Mouse (Mus musculus) forebrain, embryonic 14.5 days (tissue): Measurements from ENCODE around the gene Tyk2. TPM values are rescaled to one million over a fixed set of nuclear protein-coding genes. Genes with fewer than 3 reads are reported as not detected.

Experiments used
- ATAC-seq: fragments of 200-750 bp; cut with Nextera tagmentation; 2 replicates; pipeline ENCODE4 v1.8.0; 2017; ENCODE audit warnings: mild to moderate bottlenecking, moderate library complexity
- DNase-seq: peaks from one replicate; pipeline ENCODE4 v3.0.0-alpha.2; 2015; ENCODE audit warnings: low spot score
- H3K27ac ChIP-seq: fragments of 300-500 bp; sonication (generic); 2 replicates; pipeline ENCODE4 v1.5.1; 2014; ENCODE audit warnings: low read depth, mild to moderate bottlenecking, control low read depth, low read length, moderate library complexity
- H3K27me3 ChIP-seq: fragments of 300-500 bp; sonication (generic); replicated peaks from 2 replicates; pipeline ENCODE4 v1.6.1; 2014; ENCODE audit warnings: low read length, control low read depth, mixed read lengths; ENCODE audit not compliant: control insufficient read depth, insufficient read depth
- H3K36me3 ChIP-seq: fragments of 300-500 bp; sonication (generic); 2 replicates; pipeline ENCODE4 v1.6.1; 2014; ENCODE audit warnings: low read length, control low read depth; ENCODE audit not compliant: control insufficient read depth, insufficient read depth
- H3K4me1 ChIP-seq: fragments of 300-500 bp; sonication (generic); 2 replicates; pipeline ENCODE4 v1.6.1; 2014; ENCODE audit warnings: antibody characterized with exemption, low read length, control low read depth; ENCODE audit not compliant: control insufficient read depth, insufficient read depth
- H3K4me2 ChIP-seq: fragments of 300-500 bp; sonication (generic); 2 replicates; pipeline ENCODE4 v1.6.1; 2014; ENCODE audit warnings: mild to moderate bottlenecking, control low read depth, low read length
- H3K4me3 ChIP-seq: fragments of 300-500 bp; sonication (generic); 2 replicates; pipeline ENCODE4 v1.5.1; 2014; ENCODE audit warnings: low read depth, low read length, control low read depth
- H3K9ac ChIP-seq: fragments of 300-500 bp; sonication (generic); 2 replicates; pipeline ENCODE4 v1.6.1; 2014; ENCODE audit warnings: mild to moderate bottlenecking, low read length, control low read depth, moderate library complexity
- H3K9me3 ChIP-seq: fragments of 300-500 bp; sonication (generic); replicated peaks from 2 replicates; pipeline ENCODE4 v1.6.1; 2016; ENCODE audit warnings: low read length, control low read depth, mixed read lengths; ENCODE audit not compliant: control insufficient read depth
- WGBS: fragments of 180-500 bp; shearing (Covaris S2); extraction: QIAGEN DNeasy Blood & Tissue Kit; methylation state at CpG from one replicate; pipeline ENCODE4 v1.1.7; 2014; 5-methylcytosine and 5-hydroxymethylcytosine counted together
- polyA plus RNA-seq: library from polyadenylated mRNA; unstranded; fragments of >200 nt; fragmentation: Nextera tagmentation; extraction: Ambion mirVana; gene quantifications from 2 replicates; pipeline ENCODE4 v1.2.1, GENCODE M21; 2014

The Tyk2 gene
- 5.0 and 6.2 TPM in 2 replicates for polyA plus RNA-seq

- Histone ChIP-seq H3K9ac (peak within 1 kb of the TSS; percentile 67), H3K27me3 (no peaks in the 10 kb centered on the region), H3K4me1 (no peaks in the 10 kb centered on the region), H3K4me3 (peak within 1 kb of the TSS; percentile 55), H3K36me3 (peaks cover 12% of the 10 kb centered on the region), H3K4me2 (peak within 1 kb of the TSS; percentile 57), H3K9me3 (no peaks in the 10 kb centered on the region), H3K27ac (peak within 1 kb of the TSS; percentile 2; the same call in 1 of the 2 replicates)
- ATAC-seq (peak; percentile 98), DNase-seq (peak; percentile 99)
- 7% methylated on average over 37 of the region's 37 CpGs for WGBS
Observed at GRCm38 (mm10) chr9:21131059-21131956, at the start of gene Tyk2. Gene Tyk2, minus strand, starts transcription at chr9:21131243.

DNA sequence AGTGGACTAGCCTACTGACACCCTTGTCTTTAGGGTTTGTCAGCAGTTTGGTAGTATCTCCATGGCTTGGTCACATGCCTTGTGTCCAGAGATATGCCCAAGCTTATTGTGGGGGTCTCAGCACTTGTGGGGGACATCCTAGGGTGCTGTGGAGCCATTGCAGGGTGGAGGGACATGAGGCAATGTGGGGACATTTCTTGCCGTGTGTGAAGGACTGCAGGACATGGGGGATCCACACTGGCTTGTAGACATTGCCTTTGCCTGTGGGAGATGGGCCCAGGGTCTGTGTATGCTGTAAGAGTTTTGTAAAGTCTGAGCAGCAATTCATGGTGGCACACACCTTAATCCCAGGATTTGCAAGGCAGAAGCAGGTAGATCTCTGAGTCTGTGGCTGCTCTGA lies 49.8 kb upstream of the Tyk2 start:
- Histone ChIP-seq H3K27ac (no peak overlapping the region), H3K4me3 (no peak overlapping the region), H3K27me3 (peaks cover 17% of the 10 kb centered on the region; the same call in 1 of the 2 replicates), H3K4me1 (no peaks in the 10 kb centered on the region), H3K36me3 (no peaks in the 10 kb centered on the region), H3K4me2 (no peak overlapping the region), H3K9ac (no peak overlapping the region), H3K9me3 (no peaks in the 10 kb centered on the region)
- DNase-seq = no peak
- WGBS = 67% methylated on average over 1 of the region's 1 CpGs
- no peak for ATAC-seq

DNA sequence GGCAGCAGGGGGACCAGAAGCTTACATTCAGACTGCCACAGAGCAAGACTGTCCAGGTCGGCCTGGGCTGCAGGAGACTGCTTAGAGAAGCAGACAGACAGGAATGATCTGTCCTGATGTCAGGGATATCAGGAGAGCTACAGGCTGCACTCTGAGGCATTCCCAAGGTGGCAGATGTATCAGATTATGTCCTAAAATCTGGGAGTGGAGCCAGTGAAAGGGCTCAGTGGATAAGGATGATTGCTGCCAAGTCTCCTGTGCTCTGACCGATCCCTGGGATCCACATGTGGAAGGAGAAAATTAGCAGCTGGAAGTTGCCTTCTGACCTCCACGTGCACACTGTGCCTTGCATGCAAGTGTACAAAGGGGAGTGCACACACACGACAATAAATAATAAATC lies 49.4 kb upstream of the Tyk2 start:
- Histone ChIP-seq H3K27ac (no peak overlapping the region), H3K4me3 (no peak overlapping the region), H3K4me2 (no peak overlapping the region), H3K27me3 (peaks cover 17% of the 10 kb centered on the region; the same call in 1 of the 2 replicates), H3K4me1 (no peaks in the 10 kb centered on the region), H3K9ac (no peak overlapping the region), H3K36me3 (no peaks in the 10 kb centered on the region), H3K9me3 (no peaks in the 10 kb centered on the region)
- WGBS = 72% methylated on average over 4 of the region's 4 CpGs
- DNase-seq (no peak), ATAC-seq (no peak)

DNA sequence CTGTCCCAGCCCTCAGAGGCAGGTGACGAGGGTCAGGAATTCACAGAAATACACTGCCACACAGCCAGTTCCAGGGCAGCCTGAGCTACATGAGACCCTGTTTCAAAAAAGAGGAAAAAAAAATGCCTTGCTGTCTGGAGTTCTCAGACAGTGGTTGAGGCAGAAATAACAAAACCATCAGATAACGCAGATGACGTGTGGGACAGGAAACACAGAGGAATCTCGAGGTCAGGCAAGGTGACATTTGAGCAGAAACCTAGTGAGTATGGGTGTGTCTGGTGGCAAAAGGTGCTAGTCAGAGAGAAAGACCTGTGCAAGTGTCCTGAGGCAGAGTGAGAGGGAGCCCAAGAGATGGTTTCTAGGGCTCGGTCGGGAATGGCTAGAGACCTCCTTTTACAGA lies 41.3 kb upstream of the Tyk2 start:
- peaks cover 6% of the 10 kb centered on the region for H3K27me3 ChIP-seq
- no peak for ATAC-seq
- H3K4me1 ChIP-seq = no peaks in the 10 kb centered on the region
- no peak overlapping the region for H3K4me3 ChIP-seq
- no peak for DNase-seq
- H3K9me3 ChIP-seq = no peaks in the 10 kb centered on the region
- 78% methylated on average over 6 of the region's 6 CpGs for WGBS
- no peak overlapping the region for H3K4me2 ChIP-seq
- H3K9ac ChIP-seq = no peak overlapping the region
- no peak overlapping the region for H3K27ac ChIP-seq
- no peaks in the 10 kb centered on the region for H3K36me3 ChIP-seq

DNA sequence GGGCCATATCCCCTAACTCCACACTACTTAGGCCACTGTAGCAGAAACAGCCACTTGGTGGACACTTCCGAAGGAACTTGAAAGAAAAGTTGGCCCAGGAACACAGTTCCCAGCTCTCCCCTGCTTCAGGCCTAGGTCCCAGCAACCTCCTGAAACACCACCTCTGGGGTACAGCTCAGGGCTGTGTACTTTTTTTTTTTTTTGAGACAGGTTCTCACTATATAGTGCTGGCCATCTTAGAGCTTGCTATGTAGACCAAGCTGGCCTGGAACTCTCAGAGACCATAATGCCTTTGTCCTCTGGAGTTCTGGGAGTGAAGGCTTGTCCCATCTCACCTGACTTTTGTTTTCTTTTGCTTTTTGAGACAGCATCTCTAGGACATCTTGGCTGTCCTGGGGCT lies 38.1 kb upstream of the Tyk2 start:
- no peak for DNase-seq
- Histone ChIP-seq H3K4me3 (no peak overlapping the region), H3K36me3 (no peaks in the 10 kb centered on the region), H3K9ac (no peak overlapping the region), H3K27ac (no peak overlapping the region), H3K4me2 (no peak overlapping the region), H3K9me3 (no peaks in the 10 kb centered on the region), H3K4me1 (peaks cover 6% of the 10 kb centered on the region; the same call in 1 of the 2 replicates), H3K27me3 (peaks cover 38% of the 10 kb centered on the region)
- ATAC-seq = no peak
- 36% methylated on average over 1 of the region's 1 CpGs for WGBS

DNA sequence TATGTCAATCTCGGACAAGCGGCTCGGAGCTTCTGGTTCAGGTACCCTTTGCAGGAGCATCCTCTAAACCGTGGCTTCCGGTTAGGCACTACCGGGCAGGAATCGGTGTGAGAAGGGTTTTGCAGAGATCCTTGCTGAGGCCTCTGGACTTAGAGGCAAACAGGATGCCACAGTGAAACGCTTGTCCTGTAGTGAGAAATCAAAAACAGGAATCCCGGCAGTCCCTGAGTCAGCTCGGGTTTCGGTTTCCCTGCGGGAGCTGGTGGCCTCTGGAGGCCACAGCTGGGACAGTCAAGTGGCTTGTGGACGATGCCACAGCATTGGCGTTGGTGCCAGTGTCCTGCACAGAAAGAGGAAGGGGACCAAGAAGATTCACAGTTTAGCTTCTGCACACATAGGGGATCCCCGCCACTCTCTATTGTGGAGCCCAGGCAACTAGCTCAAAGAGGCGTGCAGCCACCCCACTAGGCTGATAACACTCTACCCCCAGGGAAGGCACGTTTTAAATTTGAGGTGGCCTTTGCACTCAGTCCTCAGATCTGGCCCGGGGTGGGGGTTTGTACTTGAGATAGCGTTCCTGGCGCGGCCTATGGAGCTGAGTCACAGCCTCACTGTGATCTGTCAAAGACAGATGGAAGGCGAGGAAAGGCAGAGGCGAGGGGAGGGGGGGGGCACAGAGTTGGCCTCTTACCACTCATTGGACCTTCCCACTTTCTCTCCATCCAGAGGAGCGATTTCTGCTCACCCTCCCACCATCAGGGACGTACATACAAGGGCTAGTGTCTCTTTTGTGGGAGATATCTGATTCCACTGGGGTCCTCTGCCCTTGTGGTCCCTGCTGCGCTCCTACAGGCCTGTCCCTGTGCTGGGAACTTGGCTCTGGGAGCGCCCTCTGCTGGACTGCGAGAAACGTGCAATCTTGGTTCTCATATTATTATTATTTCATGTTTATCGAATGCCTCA lies 37.4 kb upstream of the Tyk2 start:
- no peaks in the 10 kb centered on the region for H3K9me3 ChIP-seq
- ATAC-seq (0 out of 2 replicates have a peak, but pooled peaks have one; percentile 35), DNase-seq (peak; percentile 78)
- peaks cover 6% of the 10 kb centered on the region; the same call in 1 of the 2 replicates for H3K4me1 ChIP-seq
- no peaks in the 10 kb centered on the region for H3K36me3 ChIP-seq
- 0 out of 2 replicates have a peak overlapping the region, but pooled peaks have one; percentile 21 for H3K9ac ChIP-seq
- H3K27ac ChIP-seq = peak overlapping the region; percentile 1; the same call in 1 of the 2 replicates
- WGBS = 11% methylated on average over 30 of the region's 30 CpGs
- peaks cover 45% of the 10 kb centered on the region for H3K27me3 ChIP-seq
- H3K4me2 ChIP-seq = peak overlapping the region; percentile 10; the same call in 1 of the 2 replicates
- no peak overlapping the region for H3K4me3 ChIP-seq

DNA sequence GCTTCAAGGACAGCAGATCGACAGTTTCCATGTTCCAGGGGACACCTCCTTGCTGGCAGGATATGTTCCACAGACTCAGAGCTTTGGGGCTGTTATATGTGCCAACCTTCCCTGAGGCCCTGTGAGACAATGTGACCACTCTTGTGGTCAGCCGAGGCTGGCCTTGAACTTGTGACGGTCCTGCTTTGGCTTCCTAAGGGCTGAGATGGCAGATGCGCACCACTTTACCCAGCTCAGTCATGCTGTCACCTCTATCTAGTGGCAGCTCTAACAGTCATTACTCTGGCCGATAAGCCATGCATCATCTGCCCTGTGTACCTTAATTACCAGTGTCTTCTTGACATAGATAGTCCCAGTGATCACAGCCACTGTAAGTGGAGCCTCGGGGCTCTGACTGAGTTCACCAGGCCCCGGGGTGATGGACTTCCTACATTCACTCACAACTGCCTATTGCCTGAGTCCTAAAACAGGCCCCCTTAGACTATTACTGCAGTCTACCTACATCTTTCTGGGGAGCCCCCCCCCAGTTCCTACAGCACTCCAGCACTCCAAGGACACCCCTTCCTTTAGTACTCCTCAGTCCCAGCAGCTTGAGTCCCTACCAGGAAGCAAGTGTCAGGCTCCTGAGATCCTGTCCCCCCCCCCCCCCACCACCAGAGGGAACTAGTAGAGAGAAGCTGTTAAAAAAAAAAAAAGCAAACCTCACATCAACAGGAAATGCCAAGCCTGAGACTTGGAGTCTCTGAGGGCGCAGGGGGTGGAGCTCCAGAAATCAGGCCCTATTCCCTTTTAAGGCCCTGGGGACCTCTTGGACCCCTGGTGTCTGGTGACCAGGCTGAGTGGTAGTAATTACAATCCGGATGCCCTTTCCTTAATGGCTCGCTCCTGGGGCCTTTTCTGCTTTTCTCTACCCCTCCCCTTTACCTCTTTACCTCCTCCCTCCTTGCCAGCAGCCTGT lies 36.4 kb upstream of the Tyk2 start:
- no peak overlapping the region for H3K4me2 ChIP-seq

DNA sequence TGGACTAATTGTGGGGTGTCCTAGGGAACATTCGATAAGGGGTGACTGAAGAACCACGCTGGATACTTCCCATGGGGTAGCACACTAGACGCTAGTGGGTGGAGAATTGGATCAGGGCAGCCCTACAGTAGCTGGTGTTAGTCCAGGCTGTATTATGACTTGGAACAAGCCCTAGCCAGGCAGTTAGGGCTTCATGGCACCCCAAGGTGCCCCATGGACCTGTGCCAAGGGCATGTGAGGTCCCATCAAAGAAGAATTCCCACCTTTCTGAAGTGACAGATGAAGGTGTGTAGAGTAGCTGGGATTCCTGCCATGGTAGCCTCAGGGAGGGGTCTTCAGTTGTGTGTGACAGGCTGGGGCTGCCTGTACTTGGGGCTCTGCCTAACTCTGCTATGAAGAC lies 35.5 kb upstream of the Tyk2 start:
- WGBS = 51% methylated on average over 3 of the region's 3 CpGs
- H3K4me1 ChIP-seq = peaks cover 6% of the 10 kb centered on the region; the same call in 1 of the 2 replicates
- H3K9me3 ChIP-seq = no peaks in the 10 kb centered on the region
- H3K4me2 ChIP-seq = peak overlapping the region; percentile 59
- no peak overlapping the region for H3K9ac ChIP-seq
- no peak for ATAC-seq
- DNase-seq = no peak
- peaks cover 56% of the 10 kb centered on the region for H3K27me3 ChIP-seq
- no peaks in the 10 kb centered on the region for H3K36me3 ChIP-seq
- peak overlapping the region; percentile 40 for H3K4me3 ChIP-seq
- no peak overlapping the region for H3K27ac ChIP-seq

More for the DNA sequence above, 36.4 kb upstream of the Tyk2 start:
- H3K27me3 ChIP-seq = peaks cover 53% of the 10 kb centered on the region
- 0 out of 2 replicates have a peak overlapping the region, but pooled peaks have one; percentile 21 for H3K9ac ChIP-seq
- DNase-seq (no peak), ATAC-seq (no peak)
- H3K4me1 ChIP-seq = peaks cover 6% of the 10 kb centered on the region; the same call in 1 of the 2 replicates
- H3K9me3 ChIP-seq = no peaks in the 10 kb centered on the region
- H3K27ac ChIP-seq = no peak overlapping the region
- no peaks in the 10 kb centered on the region for H3K36me3 ChIP-seq
- H3K4me3 ChIP-seq = no peak overlapping the region
- WGBS = 67% methylated on average over 10 of the region's 10 CpGs
